Mouse (Mus musculus) heart, postnatal 0 days (tissue): ENCODE measurements at regions not wholly inside any gene's neighbourhood (a gene's known extent, or its start where the extent isn't known, plus 50 kb on each side); places are given as distances from the start of the nearest gene placed in this dataset.

ENCODE experiments used
- CTCF ChIP-seq: IDR thresholded peaks from 2 replicates; pipeline ENCODE4 v1.5.1; 2016; ENCODE audit warnings: antibody characterized with exemption, control low read depth, low read depth
- EP300 ChIP-seq: IDR thresholded peaks from 2 replicates; pipeline ENCODE4 v1.6.1; 2016; ENCODE audit warnings: antibody characterized with exemption, low read depth

DNA sequence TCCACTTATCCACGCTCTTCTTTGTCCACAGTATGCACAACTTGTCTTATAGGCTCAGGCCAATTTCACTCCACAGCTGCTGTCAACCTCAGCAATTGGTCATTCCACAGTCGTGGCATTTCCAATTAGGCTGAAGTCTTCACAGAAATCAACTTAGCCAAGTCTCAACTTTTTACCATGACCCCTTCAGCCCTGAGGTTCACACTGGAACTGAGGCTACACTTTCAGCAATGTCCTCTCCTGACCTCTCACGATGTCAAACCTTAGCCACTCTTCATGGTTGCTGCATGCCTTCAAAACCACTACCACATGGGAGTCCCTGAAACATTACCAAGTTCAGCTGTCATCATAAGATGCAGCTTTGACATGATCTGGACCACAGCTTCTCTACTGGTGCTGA, 310.1 kb downstream of the Gxylt1 start:
- no peak for TF ChIP-seq CTCF
- no peak for TF ChIP-seq EP300
